In genomic region chr10:20198968-20199737, GRCm38 (mm10) we compare ENCODE assay signal across 14 mouse cellular contexts. TPM values are rescaled to one million over a fixed set of nuclear protein-coding genes. Genes with fewer than 3 reads are reported as not detected.
DNase-seq lines count a peak whose midpoint lies in the region; ATAC-seq lines count a peak whose summit lies in the region.
"Had no signal": no experiment of that assay in that cellular context is flagged by ENCODE, and none has a peak within 500 bp of the region (broad histone marks: within the 10 kb centered on the region; RNA-seq: fewer than 3 reads in every experiment).

No protein-coding gene starts in this region.

- no peak overlapping the region for H3K4me3 ChIP-seq in neural tube, embryonic 15.5 days (replicated peaks)
- H3K4me3 ChIP-seq: heart, adult 2 months; midbrain, embryonic 10.5 days; stomach, embryonic 15.5 days had no signal

- no peaks in the 10 kb centered on the region for H3K27me3 ChIP-seq in neural tube, embryonic 15.5 days (replicated peaks)
- H3K27me3 ChIP-seq: stomach, embryonic 15.5 days had no signal

- no peak overlapping the region for H3K4me2 ChIP-seq in neural tube, embryonic 15.5 days
- H3K4me2 ChIP-seq: hindbrain, embryonic 14.5 days; stomach, embryonic 15.5 days had no signal

- H3K27ac ChIP-seq in neural tube, embryonic 15.5 days (replicated peaks), result 0 out of 2 replicates have a peak overlapping the region, but pooled peaks have one; percentile 19
- H3K27ac ChIP-seq: heart, adult 2 months; hindbrain, embryonic 14.5 days; midbrain, embryonic 10.5 days; stomach, embryonic 15.5 days had no signal

- intact Hi-C loops in heart, postnatal 36 days (cut with DNase I), result no loop called here

- H3K36me3 ChIP-seq in neural tube, embryonic 15.5 days, result no peaks in the 10 kb centered on the region
- H3K36me3 ChIP-seq: midbrain, embryonic 10.5 days; stomach, embryonic 15.5 days had no signal

- H3K9me3 ChIP-seq in neural tube, embryonic 15.5 days (replicated peaks), result no peaks in the 10 kb centered on the region
- H3K9me3 ChIP-seq: midbrain, embryonic 10.5 days; stomach, embryonic 15.5 days had no signal

- peak; percentile 50 for DNase-seq in heart, adult 11 months
- DNase-seq in heart, postnatal 36 days, result no peak
- no peak for DNase-seq in neural tube, embryonic 10.5 days (ENCODE audit: extremely low spot score, low spot score)
- DNase-seq in cerebellum, adult 8-10 months, result peak; percentile 51
- DNase-seq in retina, postnatal 7 days (ENCODE audit: low read depth, low spot score), result peak; percentile 51
- DNase-seq in thymus, postnatal 0 days (ENCODE audit: low spot score), result no peak
- DNase-seq: heart, adult 2 months; kidney, adult 8-10 months; spleen, adult 18-20 months had no signal

- H3K4me1 ChIP-seq in neural tube, embryonic 15.5 days, result no peaks in the 10 kb centered on the region; the same call in 1 of the 2 replicates

- no peak overlapping the region for H3K9ac ChIP-seq in neural tube, embryonic 15.5 days (replicated peaks)
- H3K9ac ChIP-seq: hindbrain, embryonic 14.5 days; stomach, embryonic 15.5 days had no signal

- 73% methylated on average over 10 of the region's 10 CpGs for WGBS in neural tube, embryonic 15.5 days

- ATAC-seq in neural tube, embryonic 15.5 days (ENCODE audit: low FRiP score), result no peak
- ATAC-seq in erythroid progenitor cell, adult 5-6 weeks (replicated peaks; ENCODE audit: low FRiP score, poor library complexity, severe bottlenecking), result no peak

RNA-seq across cellular contexts. Expression of gene Map7, which starts 50.9 kb away (rescaled TPM):
- 10 to 100 TPM; 21.0 to 23.3 TPM for total RNA-seq in heart, postnatal 36 days (2021)
- polyA plus RNA-seq in neural tube, embryonic 15.5 days (2015; fragmentation: Nextera tagmentation; extraction: Ambion mirVana), result 13.9 and 17.9 TPM in 2 replicates
- 0.84 and 2.2 TPM in 2 replicates for total RNA-seq in erythroid progenitor cell, adult 5-6 weeks (2015; ENCODE audit: low replicate concordance)
- total RNA-seq in erythroid progenitor cell, adult 5-6 weeks (2017; ENCODE audit: low replicate concordance), result 1.0 and 4.8 TPM in 2 replicates
- polyA plus RNA-seq in thymus, postnatal 0 days (2015; fragmentation: Nextera tagmentation; extraction: Ambion mirVana), result 17.5 and 23.9 TPM in 2 replicates

Comparison
In these comparisons a context has a peak if more than half of its experiments do, and no peak if none do; other contexts are left out.
1. DNase-seq: peak in heart, adult 11 months (single experiment), cerebellum, adult 8-10 months (single experiment) and retina, postnatal 7 days (single experiment); none in heart, postnatal 36 days (0 of 2), neural tube, embryonic 10.5 days (single experiment) and thymus, postnatal 0 days (single experiment).